Mouse (Mus musculus) brain, embryonic 14.5 days (tissue): ENCODE data around the gene Dhx33. TPM values are rescaled to one million over a fixed set of nuclear protein-coding genes. Genes with fewer than 3 reads are reported as not detected.

Experiments
- DNase-seq: peaks from one replicate; pipeline ENCODE4 v3.0.0-alpha.2; 2011; ENCODE audit warnings: low read depth
- CTCF ChIP-seq: fragments of 200-500 bp; IDR thresholded peaks from 2 replicates; pipeline ENCODE4 v1.5.1; 2012; ENCODE audit warnings: inconsistent platforms, mild to moderate bottlenecking, moderate library complexity, borderline replicate concordance; ENCODE audit not compliant: insufficient read depth, insufficient read length; ENCODE audit errors: extremely low read depth
- POLR2A ChIP-seq: fragments of 200-500 bp; IDR thresholded peaks from 2 replicates; pipeline ENCODE4 v1.6.1; 2012; ENCODE audit warnings: mild to moderate bottlenecking, inconsistent platforms, borderline replicate concordance; ENCODE audit not compliant: poor library complexity, insufficient read depth, insufficient read length, severe bottlenecking; ENCODE audit errors: extremely low read depth
- polyA plus RNA-seq: library from polyadenylated mRNA; depleted of rRNA; stranded (reverse); fragments of >200 nt; gene quantifications from 2 replicates; pipeline ENCODE4 v1.2.3, GENCODE M21; 2012; rRNA removed

Gene Dhx33
- polyA plus RNA-seq, 1 experiment, result 28.1 TPM

DNA sequence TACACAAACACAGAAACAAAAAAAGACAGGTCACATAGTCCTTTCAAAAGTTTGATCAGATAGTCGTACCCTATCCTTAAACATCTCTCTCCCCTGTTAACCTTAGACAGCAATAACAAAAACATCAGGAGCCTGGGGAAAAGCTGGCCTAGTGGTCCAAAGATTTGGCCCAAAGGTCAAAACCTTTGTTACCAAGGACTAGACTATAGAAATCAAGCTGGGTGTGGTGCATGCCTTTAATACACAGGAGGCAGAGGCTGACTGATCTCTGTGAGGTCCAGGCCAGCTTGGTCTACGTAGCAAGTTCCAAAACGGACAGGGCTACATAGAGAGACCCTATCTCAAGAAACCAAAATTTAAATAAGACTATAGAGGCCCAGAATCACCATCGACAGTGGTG, 49.5 kb downstream of the Dhx33 start:
- TF ChIP-seq CTCF (no peak), POLR2A (no peak)
- no peak for DNase-seq

DNA sequence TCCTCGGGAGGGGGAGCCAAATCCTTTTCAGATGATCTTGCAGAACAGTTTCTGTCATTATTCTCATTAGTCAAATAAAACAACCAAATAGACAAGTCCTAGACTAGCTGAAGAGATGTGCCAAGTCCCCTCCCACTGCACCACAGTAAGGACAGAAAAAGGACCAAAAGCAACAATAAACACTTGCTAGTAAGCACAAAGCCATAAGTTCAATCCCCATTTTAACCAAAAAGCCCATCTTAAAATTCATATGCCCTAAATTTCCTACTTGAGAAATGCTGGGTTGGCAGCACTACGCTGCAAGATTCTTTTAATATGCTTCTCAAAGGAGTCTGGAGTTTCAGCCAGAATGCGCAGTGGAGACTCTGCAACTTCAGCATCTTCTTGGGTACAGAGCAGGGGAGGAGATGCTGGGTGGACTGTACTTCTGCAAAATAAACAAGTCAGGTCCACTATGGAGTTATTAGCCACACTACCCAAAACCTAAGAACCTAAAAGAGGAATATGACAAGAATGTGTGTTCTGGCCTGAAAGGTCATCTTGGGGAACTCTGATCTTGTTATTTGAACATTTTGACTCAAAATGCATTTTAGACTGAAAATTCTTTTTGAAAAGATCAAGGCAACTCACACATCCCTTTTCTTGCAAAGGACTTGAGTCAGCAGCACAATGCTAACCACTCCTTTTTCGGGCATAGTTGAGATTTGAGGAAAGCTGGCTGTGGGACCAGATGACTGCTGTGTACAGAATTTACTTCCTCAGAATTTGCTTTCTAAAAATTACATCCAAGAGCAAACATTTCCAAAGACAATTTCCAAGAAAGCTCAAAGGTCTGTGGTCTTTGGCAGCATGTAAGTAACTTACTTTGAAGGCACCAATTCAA, 59.1 kb downstream of the Dhx33 start:
- TF ChIP-seq POLR2A, result no peak
- TF ChIP-seq CTCF, result no peak
- no peak for DNase-seq

DNA sequence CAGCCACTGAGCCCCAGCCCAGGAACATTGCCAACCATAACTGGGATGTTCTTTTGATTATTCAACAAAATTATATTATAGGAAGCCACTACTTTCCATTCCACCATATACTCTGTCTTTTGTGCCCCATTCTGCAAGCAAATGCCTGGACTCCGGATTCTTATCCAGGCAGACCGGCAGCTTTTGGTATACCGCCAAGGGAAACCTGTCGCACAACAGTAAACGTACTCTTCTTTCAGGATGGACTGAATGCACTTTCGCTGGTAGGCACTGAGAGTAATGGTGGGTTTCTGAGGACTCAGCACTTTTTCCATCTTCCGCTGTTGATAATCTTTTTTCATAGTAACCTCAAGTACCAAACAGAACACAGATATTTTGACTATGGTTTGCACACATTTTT, 60.6 kb downstream of the Dhx33 start:
- TF ChIP-seq POLR2A (no peak), CTCF (no peak)
- no peak for DNase-seq

DNA sequence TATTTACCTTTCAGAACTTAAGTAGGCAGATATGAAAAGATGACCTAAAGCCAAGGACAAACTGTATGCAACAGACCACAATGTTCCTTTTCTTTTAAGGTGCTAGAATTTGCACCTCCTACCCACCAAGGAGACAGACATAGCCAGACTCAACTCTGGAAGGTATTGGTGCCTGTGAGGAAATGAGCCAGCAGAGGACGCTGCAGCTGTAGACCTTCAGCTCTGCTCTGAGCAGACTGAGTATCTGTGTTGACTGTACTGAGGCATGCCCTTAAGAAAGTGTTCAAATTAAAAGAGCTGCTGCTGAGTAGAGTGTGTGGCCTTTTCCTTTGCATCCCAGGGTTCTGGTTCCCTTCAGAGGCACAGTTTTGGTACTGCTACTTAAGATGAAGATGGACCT, 61.6 kb downstream of the Dhx33 start:
- TF ChIP-seq CTCF (no peak), POLR2A (no peak)
- DNase-seq, result no peak

DNA sequence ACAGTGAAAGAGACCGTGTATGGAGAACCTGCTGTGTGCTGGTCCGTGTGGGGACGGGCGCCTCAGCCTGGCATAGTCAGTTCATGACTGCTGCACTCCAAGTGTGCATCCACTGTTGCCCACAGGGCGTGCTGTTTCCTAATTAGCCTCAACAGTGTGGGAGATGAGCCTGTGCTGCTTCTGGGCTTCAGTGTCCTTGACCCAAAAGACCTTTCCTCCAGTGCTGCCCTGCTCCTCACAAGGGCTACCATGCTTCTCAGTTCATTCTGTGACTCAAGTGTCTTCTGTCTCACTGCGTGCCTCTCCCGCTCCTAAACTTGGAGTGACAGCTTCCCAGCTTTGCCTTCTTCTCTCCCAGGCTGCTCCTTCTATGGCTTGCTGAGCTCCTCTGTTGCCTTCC, 68.9 kb downstream of the Dhx33 start:
- TF ChIP-seq POLR2A (no peak), CTCF (no peak)
- DNase-seq, result no peak

Other genes starting within 250 kb of the Dhx33 start
- 5.8 and 7.7 TPM in 2 replicates for gene Zfp3, start 240.2 kb downstream of the Dhx33 start, polyA plus RNA-seq
- gene Scimp, start 191.9 kb downstream of the Dhx33 start, polyA plus RNA-seq, result not detected in 2 replicates
- gene Rabep1, start 159.7 kb downstream of the Dhx33 start, polyA plus RNA-seq, result 20.3 and 33.9 TPM in 2 replicates
- gene Nup88, start 34.5 kb downstream of the Dhx33 start, polyA plus RNA-seq, result 95.9 and 119 TPM in 2 replicates
- 48.1 and 69.5 TPM in 2 replicates for gene Rpain, start 34.2 kb downstream of the Dhx33 start, polyA plus RNA-seq
- gene C1qbp, start 21.4 kb downstream of the Dhx33 start, polyA plus RNA-seq, result 116 and 141 TPM in 2 replicates
- 17.9 and 20.9 TPM in 2 replicates for gene Mis12, start 15.2 kb upstream of the Dhx33 start, polyA plus RNA-seq
- gene Derl2, start 15.4 kb upstream of the Dhx33 start, polyA plus RNA-seq, result 27.2 and 31.4 TPM in 2 replicates
- 490 and 561 TPM in 2 replicates for gene 6330403K07Rik, start 29.1 kb upstream of the Dhx33 start, polyA plus RNA-seq
- gene Nlrp1a, start 140.3 kb upstream of the Dhx33 start, polyA plus RNA-seq, result not detected in 2 replicates
- gene Nlrp1b, start 226.3 kb upstream of the Dhx33 start, polyA plus RNA-seq, result 0.06 and 0.14 TPM in 2 replicates